Mouse (Mus musculus) MEL (cell line): Measurements from ENCODE around the gene Rtl8c.
"Not testable (repeated sequence)": the region's sequence is repeated elsewhere in the genome, so short reads cannot be mapped to it uniquely, and the experiment has no call there.

Experiments
- BHLHE40 ChIP-seq: IDR thresholded peaks from 2 replicates; pipeline ENCODE4 v1.6.1; 2012; ENCODE audit warnings: low read depth, mild to moderate bottlenecking, inconsistent platforms, low read length, improper control_type of control experiment, borderline replicate concordance
- CHD1 ChIP-seq: IDR thresholded peaks from 2 replicates; pipeline ENCODE4 v1.6.1; 2012; ENCODE audit warnings: low read depth, mild to moderate bottlenecking, inconsistent platforms, low read length, improper control_type of control experiment
- CTCF ChIP-seq, 3 experiments: IDR thresholded peaks in 2 of 3; conservative IDR thresholded peaks in 1 of 3; 2 replicates each; pipeline ENCODE4 v1.5.1; 2011 to 2012; ENCODE audit warnings: low read length in 3 of 3, low read depth in 2 of 3, mild to moderate bottlenecking in 2 of 3, improper control_type of control experiment in 1 of 3, inconsistent platforms in 1 of 3, mixed read lengths in 1 of 3, moderate library complexity in 1 of 3; ENCODE audit not compliant: control insufficient read depth in 1 of 3, insufficient read depth in 1 of 3, poor library complexity in 1 of 3, severe bottlenecking in 1 of 3
- E2F4 ChIP-seq: IDR thresholded peaks from 2 replicates; pipeline ENCODE4 v1.6.1; 2011; ENCODE audit warnings: low read depth, low read length, improper control_type of control experiment, borderline replicate concordance
- EP300 ChIP-seq, 2 experiments: IDR thresholded peaks; 2 replicates each; pipeline ENCODE4 v1.6.1; 2011; ENCODE audit warnings: improper control_type of control experiment in 2 of 2, low read length in 2 of 2, low read depth in 1 of 2, mild to moderate bottlenecking in 1 of 2
- GABPA ChIP-seq: IDR thresholded peaks from 2 replicates; pipeline ENCODE4 v1.6.1; 2012; ENCODE audit warnings: low read depth, mild to moderate bottlenecking, inconsistent platforms, low read length, improper control_type of control experiment, moderate library complexity
- JUND ChIP-seq: IDR thresholded peaks from 2 replicates; pipeline ENCODE4 v1.6.1; 2011; ENCODE audit warnings: low read depth, mild to moderate bottlenecking, improper control_type of control experiment, low read length
- MAX ChIP-seq: IDR thresholded peaks from 2 replicates; pipeline ENCODE4 v1.6.1; 2011; ENCODE audit warnings: low read length, improper control_type of control experiment
- MAZ ChIP-seq: IDR thresholded peaks from 2 replicates; pipeline ENCODE4 v1.6.1; 2012; ENCODE audit warnings: low read depth, mild to moderate bottlenecking, inconsistent platforms, low read length, improper control_type of control experiment
- POLR2A ChIP-seq, 2 experiments: IDR thresholded peaks; 2 replicates each; pipeline ENCODE4 v1.6.1; 2011 to 2012; ENCODE audit warnings: low read length in 2 of 2, mild to moderate bottlenecking in 2 of 2, control low read depth in 1 of 2, improper control_type of control experiment in 1 of 2, low read depth in 1 of 2, moderate library complexity in 1 of 2; ENCODE audit not compliant: control insufficient read depth in 1 of 2, insufficient read depth in 1 of 2, poor library complexity in 1 of 2
- POLR2AphosphoS2 ChIP-seq: IDR thresholded peaks from 2 replicates; pipeline ENCODE4 v1.6.1; 2011; ENCODE audit warnings: low read length, improper control_type of control experiment
- TAL1 ChIP-seq: IDR thresholded peaks from 2 replicates; pipeline ENCODE4 v1.6.1; 2012; ENCODE audit warnings: mild to moderate bottlenecking, inconsistent platforms, low read length, moderate library complexity, mixed read lengths
- USF2 ChIP-seq, 2 experiments: IDR thresholded peaks; 2 replicates each; pipeline ENCODE4 v1.6.1; 2011 to 2012; ENCODE audit warnings: improper control_type of control experiment in 2 of 2, low read length in 2 of 2, borderline replicate concordance in 1 of 2, inconsistent platforms in 1 of 2, low read depth in 1 of 2, mild to moderate bottlenecking in 1 of 2; ENCODE audit not compliant: insufficient read depth in 1 of 2

GRCm38 (mm10) chrX:53608879-53609278 lies 1.0 kb downstream of the Rtl8c start, which contains the start of gene Gm14597:
- not testable (repeated sequence) for TF ChIP-seq CTCF (IDR thresholded peaks at IDR 0.05 in 2 of 3, conservative IDR thresholded peaks at IDR 0.05 in 1 of 3; ENCODE audit: control insufficient read depth in 1 of 3, insufficient read depth in 1 of 3, low read depth in 2 of 3, low read length in 3 of 3, poor library complexity in 1 of 3, severe bottlenecking in 1 of 3); TAL1; EP300 (IDR thresholded peaks at IDR 0.05; ENCODE audit: low read depth in 1 of 2, low read length in 2 of 2); MAX; GABPA; E2F4; POLR2A (IDR thresholded peaks at IDR 0.05; ENCODE audit: control insufficient read depth in 1 of 2, insufficient read depth in 1 of 2, low read depth in 1 of 2, low read length in 2 of 2, poor library complexity in 1 of 2); USF2 (IDR thresholded peaks at IDR 0.05; ENCODE audit: borderline replicate concordance in 1 of 2, insufficient read depth in 1 of 2, low read depth in 1 of 2, low read length in 2 of 2); POLR2AphosphoS2; JUND; CHD1; MAZ; BHLHE40
